Mouse (Mus musculus): ENCODE results near the gene Hspd1. TPM values are rescaled to one million over a fixed set of nuclear protein-coding genes. Genes with fewer than 3 reads are reported as not detected.

Hspd1 gene
- polyA plus RNA-seq (2012; fragmentation: generic; extraction: Trizol): 297 TPM
- long read RNA-seq, experiment 1, transcript Hspd1-201 (12 exons, 2,423 nt): major isoform, 319 of 448 reads
- long read RNA-seq, experiment 1, partial matches to known transcripts: 91 of 448 reads
- long read RNA-seq, experiment 1, other reads (novel, unspliced or antisense): 38 of 448 reads
- long read RNA-seq, experiment 2, transcript Hspd1-201 (12 exons, 2,423 nt): major isoform, 3,965 of 4,434 reads
- long read RNA-seq, experiment 2, partial matches to known transcripts: 247 of 4,434 reads
- long read RNA-seq, experiment 2, other reads (novel, unspliced or antisense): 222 of 4,434 reads

DNA sequence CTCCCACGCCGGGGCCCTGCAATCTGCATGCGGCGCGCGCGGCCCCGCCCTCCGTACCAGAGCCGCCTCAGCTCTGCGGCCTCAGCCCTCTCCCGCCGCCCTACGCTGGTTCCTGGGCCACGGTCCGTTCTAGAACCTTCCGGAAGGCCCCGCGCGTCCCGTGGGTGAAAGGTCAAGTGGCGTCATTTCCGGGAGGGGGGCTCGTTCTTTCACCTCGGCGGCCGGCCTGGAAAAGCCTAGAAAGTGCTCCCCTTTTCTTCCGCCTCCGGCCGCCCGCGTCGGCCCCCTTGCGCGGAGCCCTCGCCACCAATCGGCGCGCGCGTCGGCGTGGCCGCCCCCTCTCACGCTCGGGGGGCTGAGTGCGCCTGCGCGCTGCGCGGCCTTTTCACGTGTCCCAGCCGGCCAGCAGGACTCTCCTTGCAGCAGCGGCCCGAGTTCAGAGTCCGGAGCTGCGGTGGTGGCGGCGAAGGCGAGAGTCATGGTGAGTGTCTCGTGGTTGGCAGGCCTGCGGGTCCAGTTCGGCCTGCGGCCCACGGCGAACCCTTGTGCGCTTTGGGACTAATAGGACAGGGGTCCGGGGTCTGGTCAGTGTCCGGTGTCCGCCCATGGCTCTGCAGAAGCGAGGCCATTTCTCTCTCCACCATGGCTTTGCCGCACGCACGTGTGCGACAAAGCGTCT is at the start of gene Hspd1, which contains the start of gene Hspe1:
TSS of gene Hspd1 (minus strand) at position 312 of the 679 bp plus-strand sequence.
TSS of gene Hspe1 (plus strand) at position 201 of the 679 bp plus-strand sequence.
- Histone ChIP-seq H3K79me3 (ENCODE audit: low read depth) (peaks cover 69% of the 10 kb centered on the region), H3K36me3 (ENCODE audit: control insufficient read depth, insufficient read depth) (peaks cover 79% of the 10 kb centered on the region), H3K79me2 (ENCODE audit: control insufficient read depth, insufficient read depth) (peaks cover 83% of the 10 kb centered on the region), H3K4me3 (ENCODE audit: insufficient read depth, poor library complexity, severe bottlenecking) (peak within 1 kb of the TSS; percentile 94), H3ac (ENCODE audit: control insufficient read depth, insufficient read length, low read depth) (peak within 1 kb of the TSS; percentile 85), H3K27me3 (ENCODE audit: control insufficient read depth, insufficient read depth, insufficient read length) (no peaks in the 10 kb centered on the region)
- TF ChIP-seq MYOG (IDR thresholded peaks at IDR 0.05; ENCODE audit: control insufficient read depth, extremely low read depth, insufficient read length) (no peak), CEBPB (IDR thresholded peaks at IDR 0.05; ENCODE audit: low read depth) (no peak), CTCF (IDR thresholded peaks at IDR 0.05; ENCODE audit: control insufficient read depth, insufficient read depth, insufficient read length) (no peak), USF1 (IDR thresholded peaks at IDR 0.05; ENCODE audit: low read depth) (no peak), MYOD1 (IDR thresholded peaks at IDR 0.05; ENCODE audit: control insufficient read depth, insufficient read length, low read depth) (no peak), FOSL1 (IDR thresholded peaks at IDR 0.05; ENCODE audit: insufficient read depth, low read length, poor library complexity, severe bottlenecking) (no peak), MAX (IDR thresholded peaks at IDR 0.05) (peak; percentile 48)

DNA sequence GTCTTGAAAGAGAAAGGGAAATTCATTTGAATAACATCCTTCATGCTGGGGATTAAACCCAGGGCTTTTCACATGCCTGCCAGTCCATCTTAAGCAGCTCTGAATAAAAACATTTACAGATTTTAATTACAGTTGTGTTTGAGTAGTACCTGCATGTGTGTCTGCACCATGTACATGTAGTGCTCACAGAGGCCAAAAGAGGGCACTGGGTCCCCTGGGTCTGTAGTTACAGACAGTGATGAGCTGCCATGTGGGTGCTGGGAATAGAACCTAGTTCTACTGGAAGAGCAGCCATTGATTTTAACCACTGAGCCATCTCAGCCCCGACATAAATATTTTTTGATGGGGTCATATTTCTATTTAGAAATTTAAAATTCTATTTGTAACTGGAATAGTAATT is 47.8 kb upstream of the Hspd1 start:
- Histone ChIP-seq H3ac (ENCODE audit: control insufficient read depth, insufficient read length, low read depth) (no peak overlapping the region), H3K4me3 (ENCODE audit: insufficient read depth, poor library complexity, severe bottlenecking) (no peak overlapping the region), H3K36me3 (ENCODE audit: control insufficient read depth, insufficient read depth) (peaks cover 41% of the 10 kb centered on the region), H3K79me3 (ENCODE audit: low read depth) (peaks cover 85% of the 10 kb centered on the region), H3K79me2 (ENCODE audit: control insufficient read depth, insufficient read depth) (peaks cover 98% of the 10 kb centered on the region), H3K27me3 (ENCODE audit: control insufficient read depth, insufficient read depth, insufficient read length) (no peaks in the 10 kb centered on the region)
- TF ChIP-seq USF1 (IDR thresholded peaks at IDR 0.05; ENCODE audit: low read depth) (no peak), FOSL1 (IDR thresholded peaks at IDR 0.05; ENCODE audit: insufficient read depth, low read length, poor library complexity, severe bottlenecking) (no peak), MYOD1 (IDR thresholded peaks at IDR 0.05; ENCODE audit: control insufficient read depth, insufficient read length, low read depth) (no peak), MYOG (IDR thresholded peaks at IDR 0.05; ENCODE audit: control insufficient read depth, extremely low read depth, insufficient read length) (no peak), CEBPB (IDR thresholded peaks at IDR 0.05; ENCODE audit: low read depth) (no peak), CTCF (IDR thresholded peaks at IDR 0.05; ENCODE audit: control insufficient read depth, insufficient read depth, insufficient read length) (no peak), MAX (IDR thresholded peaks at IDR 0.05) (no peak)

DNA sequence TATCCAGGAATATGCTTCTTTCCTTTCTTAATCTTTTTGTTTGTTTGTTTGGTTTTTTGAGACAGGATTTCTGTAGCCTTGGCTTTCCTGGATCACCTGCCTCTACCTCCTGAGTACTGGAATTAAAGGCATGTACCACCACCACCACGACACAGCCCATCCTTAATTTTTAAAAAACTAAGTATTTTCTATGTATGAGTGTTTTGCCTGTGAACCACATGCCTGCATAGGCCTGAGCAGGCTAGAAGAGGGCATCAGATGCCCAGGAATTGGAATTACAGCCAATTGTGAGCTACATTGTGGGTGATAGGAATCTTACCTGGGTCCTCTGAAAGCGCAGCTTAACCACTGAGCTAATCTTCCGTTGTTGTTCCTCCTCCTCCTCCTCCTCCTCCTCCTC is 46.3 kb upstream of the Hspd1 start:
- Histone ChIP-seq H3K36me3 (ENCODE audit: control insufficient read depth, insufficient read depth) (peaks cover 25% of the 10 kb centered on the region), H3K4me3 (ENCODE audit: insufficient read depth, poor library complexity, severe bottlenecking) (no peak overlapping the region), H3ac (ENCODE audit: control insufficient read depth, insufficient read length, low read depth) (no peak overlapping the region), H3K79me3 (ENCODE audit: low read depth) (peaks cover 70% of the 10 kb centered on the region), H3K79me2 (ENCODE audit: control insufficient read depth, insufficient read depth) (peaks cover 82% of the 10 kb centered on the region), H3K27me3 (ENCODE audit: control insufficient read depth, insufficient read depth, insufficient read length) (no peaks in the 10 kb centered on the region)
- TF ChIP-seq MYOG (IDR thresholded peaks at IDR 0.05; ENCODE audit: control insufficient read depth, extremely low read depth, insufficient read length) (no peak), CEBPB (IDR thresholded peaks at IDR 0.05; ENCODE audit: low read depth) (no peak)

DNA sequence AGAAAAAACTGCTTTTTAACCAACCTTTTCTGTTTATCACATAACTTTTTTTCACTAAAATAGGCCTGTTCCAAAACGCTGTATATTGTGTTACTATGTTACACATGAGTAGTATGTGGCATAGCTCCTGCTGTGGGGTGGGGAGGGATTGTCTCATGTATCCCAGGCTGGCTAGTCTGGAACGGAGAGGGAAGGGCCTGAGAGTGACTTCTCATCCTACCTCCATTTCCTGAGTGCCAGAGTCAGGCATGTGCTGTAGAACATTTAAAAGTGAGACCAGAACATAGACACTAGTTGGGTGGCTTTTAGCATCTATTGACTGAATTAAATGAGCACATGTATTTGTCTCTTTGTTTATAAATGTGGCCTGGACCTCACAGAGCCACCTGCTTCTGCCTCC is 45.1 kb upstream of the Hspd1 start:
- Histone ChIP-seq H3K36me3 (ENCODE audit: control insufficient read depth, insufficient read depth) (peaks cover 20% of the 10 kb centered on the region), H3K4me3 (ENCODE audit: insufficient read depth, poor library complexity, severe bottlenecking) (no peak overlapping the region), H3K79me2 (ENCODE audit: control insufficient read depth, insufficient read depth) (peaks cover 71% of the 10 kb centered on the region), H3ac (ENCODE audit: control insufficient read depth, insufficient read length, low read depth) (no peak overlapping the region), H3K27me3 (ENCODE audit: control insufficient read depth, insufficient read depth, insufficient read length) (no peaks in the 10 kb centered on the region), H3K79me3 (ENCODE audit: low read depth) (peaks cover 60% of the 10 kb centered on the region)
- no peak for TF ChIP-seq CEBPB (IDR thresholded peaks at IDR 0.05; ENCODE audit: low read depth)
- no peak for TF ChIP-seq MYOG (IDR thresholded peaks at IDR 0.05; ENCODE audit: control insufficient read depth, extremely low read depth, insufficient read length)
- no peak for TF ChIP-seq USF1 (IDR thresholded peaks at IDR 0.05; ENCODE audit: low read depth)
- TF ChIP-seq MAX (IDR thresholded peaks at IDR 0.05): no peak
- no peak for TF ChIP-seq MYOD1 (IDR thresholded peaks at IDR 0.05; ENCODE audit: control insufficient read depth, insufficient read length, low read depth)

DNA sequence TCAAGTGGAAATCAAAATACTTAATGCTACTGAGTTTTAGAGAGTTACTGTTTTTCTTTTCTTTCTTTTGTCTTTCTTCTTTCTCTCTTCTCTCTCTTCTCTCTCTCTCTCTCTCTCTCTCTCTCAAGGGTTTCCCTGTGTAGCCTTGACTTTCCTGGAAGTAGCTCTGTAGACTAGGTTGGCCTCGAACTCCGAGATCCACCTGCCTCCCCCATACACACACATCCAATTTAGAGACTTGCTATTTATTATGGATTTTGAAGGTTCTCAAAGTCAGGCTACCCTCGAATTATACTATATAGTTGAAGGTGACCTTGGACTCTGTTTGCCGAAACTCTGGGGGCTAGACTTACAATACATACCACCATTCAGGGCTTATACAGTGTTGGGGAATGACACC is 44.3 kb upstream of the Hspd1 start:
- no peak for TF ChIP-seq CEBPB (IDR thresholded peaks at IDR 0.05; ENCODE audit: low read depth)
- TF ChIP-seq USF1 (IDR thresholded peaks at IDR 0.05; ENCODE audit: low read depth): no peak
- TF ChIP-seq MAX (IDR thresholded peaks at IDR 0.05): no peak
- TF ChIP-seq MYOD1 (IDR thresholded peaks at IDR 0.05; ENCODE audit: control insufficient read depth, insufficient read length, low read depth): no peak
- TF ChIP-seq MYOG (IDR thresholded peaks at IDR 0.05; ENCODE audit: control insufficient read depth, extremely low read depth, insufficient read length): no peak
- no peak for TF ChIP-seq FOSL1 (IDR thresholded peaks at IDR 0.05; ENCODE audit: insufficient read depth, low read length, poor library complexity, severe bottlenecking)
- H3ac ChIP-seq (ENCODE audit: control insufficient read depth, insufficient read length, low read depth): no peak overlapping the region

More for the DNA sequence above, 44.3 kb upstream of the Hspd1 start:
- Histone ChIP-seq H3K79me3 (ENCODE audit: low read depth) (peaks cover 52% of the 10 kb centered on the region), H3K27me3 (ENCODE audit: control insufficient read depth, insufficient read depth, insufficient read length) (no peaks in the 10 kb centered on the region), H3K36me3 (ENCODE audit: control insufficient read depth, insufficient read depth) (peaks cover 11% of the 10 kb centered on the region), H3K79me2 (ENCODE audit: control insufficient read depth, insufficient read depth) (peaks cover 63% of the 10 kb centered on the region), H3K4me3 (ENCODE audit: insufficient read depth, poor library complexity, severe bottlenecking) (peak overlapping the region; percentile 80)
